Mouse (Mus musculus) cortical plate, adult 2 months (tissue): ENCODE measurements around the gene Phf21b. TPM values are rescaled to one million over a fixed set of nuclear protein-coding genes. Genes with fewer than 3 reads are reported as not detected.

Source experiments
- H3K27ac ChIP-seq: fragments of 200-500 bp; 2 replicates; pipeline ENCODE4 v1.5.1; 2012; ENCODE audit warnings: low read length, control low read depth, inconsistent platforms; ENCODE audit not compliant: insufficient read depth
- H3K4me1 ChIP-seq: fragments of 200-500 bp; 2 replicates; pipeline ENCODE4 v1.6.1; 2011; ENCODE audit warnings: low read length; ENCODE audit not compliant: control insufficient read depth, insufficient read depth
- H3K4me3 ChIP-seq: fragments of 200-500 bp; 2 replicates; pipeline ENCODE4 v1.5.1; 2011; ENCODE audit warnings: mild to moderate bottlenecking, low read length, control low read depth; ENCODE audit not compliant: insufficient read depth
- CTCF ChIP-seq: fragments of 200-500 bp; IDR thresholded peaks from 2 replicates; pipeline ENCODE4 v1.5.1; 2011; ENCODE audit warnings: mild to moderate bottlenecking, control low read depth, low read length; ENCODE audit not compliant: insufficient read depth; ENCODE audit errors: extremely low read depth
- POLR2A ChIP-seq: fragments of 200-500 bp; IDR thresholded peaks from 2 replicates; pipeline ENCODE4 v1.6.1; 2011; ENCODE audit warnings: mild to moderate bottlenecking, low read length, control low read depth; ENCODE audit not compliant: insufficient read depth; ENCODE audit errors: extremely low read depth
- polyA plus RNA-seq: library from polyadenylated mRNA; depleted of rRNA; stranded (reverse); fragments of >200 nt; gene quantifications from 2 replicates; pipeline ENCODE4 v1.2.3, GENCODE M21; 2012; rRNA removed

Phf21b gene
- polyA plus RNA-seq, 1 experiment, result 22.9 TPM

DNA sequence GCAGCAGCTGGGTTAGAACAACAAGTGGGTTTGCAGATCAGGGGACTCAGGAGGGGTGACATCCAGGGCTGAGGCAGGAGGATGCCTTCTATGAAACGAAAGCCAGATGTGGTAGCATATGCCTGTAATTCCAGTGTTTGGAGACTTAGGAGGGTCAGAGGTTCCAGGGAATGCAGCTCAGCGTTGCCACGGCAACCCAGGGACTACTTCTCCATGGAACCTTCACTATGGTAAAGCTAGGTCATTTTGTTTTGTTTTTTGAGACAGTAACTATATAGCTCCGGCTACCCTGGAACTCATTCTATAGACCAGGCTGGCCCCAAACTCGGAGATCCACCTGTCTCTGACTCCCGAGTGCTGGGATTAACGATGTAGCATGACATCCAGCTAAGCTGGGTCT is 117.6 kb downstream of the Phf21b start:
- H3K4me1 ChIP-seq, result no peaks in the 10 kb centered on the region
- no peak overlapping the region for H3K27ac ChIP-seq
- H3K4me3 ChIP-seq, result no peak overlapping the region
- TF ChIP-seq CTCF (no peak), POLR2A (no peak)

GRCm38 (mm10) chr15:84736994-84737346 is 118.9 kb downstream of the Phf21b start:
- TF ChIP-seq CTCF (no peak), POLR2A (no peak)
- no peak overlapping the region for H3K27ac ChIP-seq
- H3K4me1 ChIP-seq, result no peaks in the 10 kb centered on the region
- no peak overlapping the region for H3K4me3 ChIP-seq

DNA sequence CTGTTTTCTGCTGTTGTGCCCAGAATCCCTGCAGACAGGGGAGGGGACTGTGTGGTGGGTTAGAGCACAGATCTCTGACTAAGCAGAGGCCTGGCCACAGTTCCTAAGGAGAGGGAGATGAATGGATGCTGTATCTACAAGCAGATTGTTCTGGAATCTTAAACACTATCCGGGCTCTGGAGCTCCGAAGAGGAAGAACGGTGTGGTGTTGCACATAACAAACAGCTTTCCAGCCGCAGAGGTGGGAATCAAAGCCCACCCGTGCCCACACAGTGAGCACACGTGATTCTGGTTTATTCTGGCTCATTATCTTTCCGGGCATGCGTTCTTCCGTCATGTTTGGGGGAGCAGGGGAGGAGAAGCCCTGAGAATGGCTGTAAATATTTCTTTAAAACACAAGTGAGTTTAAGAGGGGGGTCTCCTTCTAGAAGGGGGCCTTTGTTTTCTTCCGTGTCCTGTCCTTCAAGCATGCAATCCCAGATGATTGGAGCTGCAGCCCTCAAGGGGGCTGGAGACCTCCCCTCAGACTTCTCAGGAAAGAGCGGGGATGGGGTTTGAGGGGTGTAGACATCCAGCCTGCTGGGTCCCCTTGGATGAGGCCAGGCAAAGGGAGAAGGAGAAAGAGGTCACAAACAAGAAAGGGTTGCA is 119.4 kb downstream of the Phf21b start:
- TF ChIP-seq CTCF (no peak), POLR2A (no peak)
- no peak overlapping the region for H3K27ac ChIP-seq

More for the DNA sequence above, 119.4 kb downstream of the Phf21b start:
- H3K4me1 ChIP-seq, result no peaks in the 10 kb centered on the region
- H3K4me3 ChIP-seq, result no peak overlapping the region

Other genes starting within 250 kb of the Phf21b start
- 10.1 and 10.3 TPM in 2 replicates for gene Prr5, start 186.4 kb downstream of the Phf21b start, polyA plus RNA-seq
- gene Arhgap8, start 136.0 kb downstream of the Phf21b start, polyA plus RNA-seq, result 0.06 and 0.23 TPM in 2 replicates
- gene Gm29666, start 64.0 kb upstream of the Phf21b start, polyA plus RNA-seq, result 2.1 and 2.6 TPM in 2 replicates
- 13.3 and 13.7 TPM in 2 replicates for gene Nup50, start 67.4 kb upstream of the Phf21b start, polyA plus RNA-seq
- 69.1 and 69.7 TPM in 2 replicates for gene 5031439G07Rik, start 132.5 kb upstream of the Phf21b start, polyA plus RNA-seq
- 0.19 TPM in 2 replicates for gene Upk3a, start 161.1 kb upstream of the Phf21b start, polyA plus RNA-seq
- 14.2 and 17.6 TPM in 2 replicates for gene Fam118a, start 172.9 kb upstream of the Phf21b start, polyA plus RNA-seq